Mouse (Mus musculus): Measurements from ENCODE around the gene Zcchc18. TPM values are rescaled to one million over a fixed set of nuclear protein-coding genes. Genes with fewer than 3 reads are reported as not detected.
"Not testable (repeated sequence)": the region's sequence is repeated elsewhere in the genome, so short reads cannot be mapped to it uniquely, and the experiment has no call there.

The Zcchc18 gene
- 0.04 TPM in 1 of 2 replicates, not detected in the other for total RNA-seq (2012; rRNA removed)
- polyA plus RNA-seq (2012; ENCODE audit: insufficient read depth in 1 of 2, insufficient read length in 2 of 2, low read depth in 1 of 2, low replicate concordance in 2 of 2, missing spikeins in 1 of 2): under 1 TPM in 1 of 2 experiments, not detected in 1; 0.61 TPM

DNA sequence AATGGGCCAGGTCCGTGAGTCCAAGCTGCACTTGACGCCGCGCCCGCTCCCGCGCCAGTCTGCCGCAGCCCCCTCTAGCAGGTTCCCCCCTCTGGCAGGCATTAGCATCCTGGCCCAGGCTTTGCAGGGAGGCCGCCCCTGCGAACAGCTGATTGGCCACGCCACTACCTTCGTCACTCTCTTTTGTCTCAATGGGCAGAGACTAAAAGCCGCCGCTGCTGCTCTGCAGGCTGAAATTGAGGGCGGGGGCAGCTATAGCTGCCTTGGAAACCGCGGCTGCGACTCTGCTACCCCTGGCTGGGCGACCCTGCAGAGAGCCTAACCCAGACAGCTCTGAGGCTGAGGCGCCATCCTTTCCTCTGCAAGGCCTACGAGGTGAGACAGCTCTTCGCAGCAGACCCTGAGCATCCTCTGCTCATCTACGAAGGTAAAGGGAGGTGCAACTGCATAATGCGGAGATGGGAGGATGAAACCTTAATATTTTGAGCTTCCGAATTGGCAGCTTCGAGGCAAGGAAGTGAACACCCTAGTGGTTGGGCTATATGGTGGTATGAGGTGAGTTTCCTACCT is at the start of gene Zcchc18:
Zcchc18 (plus strand) TSS at position 178 of the 570 bp plus-strand sequence.
- no peaks in the 10 kb centered on the region for H3K9me3 ChIP-seq (replicated peaks; ENCODE audit: insufficient read depth, low read length)
- H3K9ac ChIP-seq (ENCODE audit: control insufficient read depth, low read depth, low read length, poor library complexity, severe bottlenecking): no peak within 1 kb of the TSS
- TF ChIP-seq ZMIZ1 (IDR thresholded peaks at IDR 0.05; ENCODE audit: low read depth, low read length) (no peak), E2F4 (IDR thresholded peaks at IDR 0.05; ENCODE audit: borderline replicate concordance, low read depth, low read length) (no peak), MAZ (IDR thresholded peaks at IDR 0.05; ENCODE audit: low read depth, low read length) (no peak), CTCF (IDR thresholded peaks at IDR 0.05 in 2 of 3, conservative IDR thresholded peaks at IDR 0.05 in 1 of 3; ENCODE audit: control insufficient read depth in 1 of 3, insufficient read depth in 1 of 3, low read depth in 2 of 3, low read length in 3 of 3, poor library complexity in 1 of 3, severe bottlenecking in 1 of 3) (no peak), POLR2AphosphoS5 (IDR thresholded peaks at IDR 0.05; ENCODE audit: borderline replicate concordance, low read depth, low read length) (no peak), ETS1 (IDR thresholded peaks at IDR 0.05; ENCODE audit: low read depth, low read length) (no peak), USF1 (IDR thresholded peaks at IDR 0.05; ENCODE audit: low read depth, low read length) (no peak), SIN3A (IDR thresholded peaks at IDR 0.05; ENCODE audit: low read length) (no peak)
- DNase-seq (ENCODE audit: low read depth, low spot score): no peak
- H3K79me2 ChIP-seq (ENCODE audit: control insufficient read depth, insufficient read depth, low read length, poor library complexity): no peaks in the 10 kb centered on the region
- H3K36me3 ChIP-seq (ENCODE audit: control insufficient read depth in 1 of 2, insufficient read depth in 2 of 2, low read length in 2 of 2): peaks cover 0 to 17% of the 10 kb centered on the region in 2 experiments; a peak in 2 of 4 replicates
- no peak within 1 kb of the TSS for H3K4me3 ChIP-seq (ENCODE audit: control insufficient read depth in 1 of 2, insufficient read depth in 1 of 2, low read depth in 2 of 2, low read length in 2 of 2)
- H3K27me3 ChIP-seq (ENCODE audit: control insufficient read depth in 1 of 2, insufficient read depth in 2 of 2, low read length in 2 of 2): no peaks in the 10 kb centered on the region
- H3K4me1 ChIP-seq (ENCODE audit: control insufficient read depth in 1 of 2, insufficient read depth in 2 of 2, low read length in 2 of 2): peaks cover 8 to 9% of the 10 kb centered on the region in 2 experiments; a peak in 3 of 4 replicates
- H3K27ac ChIP-seq (ENCODE audit: control insufficient read depth, low read depth, low read length): no peak within 1 kb of the TSS

DNA sequence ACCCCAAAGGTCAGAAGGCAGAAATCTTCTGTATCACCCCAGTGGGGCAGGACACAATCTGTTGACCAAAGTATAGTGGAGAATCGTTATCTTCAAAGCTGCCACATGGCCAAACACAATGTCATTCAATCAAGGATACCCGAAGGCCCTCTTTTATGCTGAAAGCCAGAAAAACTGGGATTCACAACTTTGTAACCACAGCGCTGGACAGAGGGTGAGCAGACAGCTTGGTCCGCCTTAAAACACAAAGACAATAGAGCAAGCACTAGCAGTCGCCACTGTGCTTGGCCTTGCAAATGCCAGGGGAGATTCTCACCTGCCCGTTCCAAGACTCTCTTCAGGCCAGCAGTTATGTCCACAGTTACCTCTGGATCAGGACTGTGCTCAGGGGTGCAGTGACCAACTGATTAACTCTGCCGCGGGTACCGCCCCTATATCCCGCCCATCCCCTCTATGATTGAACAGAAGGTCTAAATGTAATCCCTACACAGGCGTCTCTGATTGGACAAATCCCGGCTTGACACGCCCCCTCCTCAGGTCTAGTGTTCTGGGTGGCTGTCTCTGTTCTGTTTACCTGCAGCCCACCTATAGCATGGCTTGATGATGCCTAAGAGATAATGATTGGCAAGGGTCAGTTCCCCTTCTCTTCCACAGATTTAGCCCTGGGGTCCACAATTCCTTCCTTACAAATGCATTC is 35.2 kb upstream of the Zcchc18 start:
- H3K4me3 ChIP-seq (ENCODE audit: control insufficient read depth in 1 of 2, insufficient read depth in 1 of 2, low read depth in 2 of 2, low read length in 2 of 2); H3K27me3 ChIP-seq (ENCODE audit: control insufficient read depth in 1 of 2, insufficient read depth in 2 of 2, low read length in 2 of 2); H3K9ac ChIP-seq (ENCODE audit: control insufficient read depth, low read depth, low read length, poor library complexity, severe bottlenecking); H3K36me3 ChIP-seq (ENCODE audit: control insufficient read depth in 1 of 2, insufficient read depth in 2 of 2, low read length in 2 of 2); DNase-seq (ENCODE audit: low read depth, low spot score); H3K4me1 ChIP-seq (ENCODE audit: control insufficient read depth in 1 of 2, insufficient read depth in 2 of 2, low read length in 2 of 2); H3K27ac ChIP-seq (ENCODE audit: control insufficient read depth, low read depth, low read length); H3K9me3 ChIP-seq (replicated peaks; ENCODE audit: insufficient read depth, low read length); H3K79me2 ChIP-seq (ENCODE audit: control insufficient read depth, insufficient read depth, low read length, poor library complexity): not testable (repeated sequence)

GRCm38 (mm10) chrX:136958300-136958699 is 34.7 kb upstream of the Zcchc18 start:
- not testable (repeated sequence) for H3K9me3 ChIP-seq (replicated peaks; ENCODE audit: insufficient read depth, low read length); H3K79me2 ChIP-seq (ENCODE audit: control insufficient read depth, insufficient read depth, low read length, poor library complexity); H3K27ac ChIP-seq (ENCODE audit: control insufficient read depth, low read depth, low read length); H3K36me3 ChIP-seq (ENCODE audit: control insufficient read depth in 1 of 2, insufficient read depth in 2 of 2, low read length in 2 of 2); H3K4me3 ChIP-seq (ENCODE audit: control insufficient read depth in 1 of 2, insufficient read depth in 1 of 2, low read depth in 2 of 2, low read length in 2 of 2); H3K27me3 ChIP-seq (ENCODE audit: control insufficient read depth in 1 of 2, insufficient read depth in 2 of 2, low read length in 2 of 2); H3K9ac ChIP-seq (ENCODE audit: control insufficient read depth, low read depth, low read length, poor library complexity, severe bottlenecking); H3K4me1 ChIP-seq (ENCODE audit: control insufficient read depth in 1 of 2, insufficient read depth in 2 of 2, low read length in 2 of 2); DNase-seq (ENCODE audit: low read depth, low spot score)

Data from MEL (cell line).